Mouse (Mus musculus) liver, postnatal 0 days (tissue): ENCODE measurements at regions not wholly inside any gene's neighbourhood (a gene's known extent, or its start where the extent isn't known, plus 50 kb on each side); places are given as distances from the start of the nearest gene placed in this dataset.

Experiments used
- CTCF ChIP-seq: sonication (generic); IDR thresholded peaks from 2 replicates; pipeline ENCODE4 v1.5.1; 2016; ENCODE audit warnings: antibody characterized with exemption, low read depth
- EP300 ChIP-seq: IDR thresholded peaks from 2 replicates; pipeline ENCODE4 v1.6.1; 2016; ENCODE audit warnings: antibody characterized with exemption, low read depth, mild to moderate bottlenecking

DNA sequence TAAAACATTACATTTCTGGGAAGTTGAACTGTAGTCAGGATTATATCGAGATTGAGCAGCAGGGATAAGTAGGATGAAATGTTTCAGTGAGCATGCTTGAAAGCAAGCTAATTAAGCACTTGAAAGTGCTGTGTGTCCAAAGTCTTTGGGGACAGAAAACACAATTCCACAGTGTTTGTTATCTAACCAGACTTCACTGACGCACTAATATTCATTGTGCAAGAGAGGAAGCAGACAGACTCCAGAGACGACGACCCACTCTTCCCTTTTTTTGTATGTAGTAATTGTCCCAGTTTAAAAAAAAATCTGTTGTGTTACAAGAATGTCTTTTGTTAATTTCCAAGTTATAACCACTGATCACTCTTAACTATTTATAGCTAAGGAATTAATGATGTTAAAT, 61.9 kb upstream of the Atxn7l3b start:
- TF ChIP-seq EP300, result no peak
- no peak for TF ChIP-seq CTCF
